Mouse (Mus musculus) midbrain, embryonic 10.5 days (tissue): ENCODE measurements around the gene Ddx23. TPM values are rescaled to one million over a fixed set of nuclear protein-coding genes. Genes with fewer than 3 reads are reported as not detected.

Experiments used
- DNase-seq: peaks from one replicate; pipeline ENCODE4 v3.0.0-alpha.2; 2017; ENCODE audit warnings: low spot score
- H3K27ac ChIP-seq: fragments of 300-500 bp; sonication (generic); replicated peaks from 2 replicates; pipeline ENCODE4 v1.5.1; 2016; ENCODE audit warnings: mild to moderate bottlenecking
- H3K27me3 ChIP-seq: fragments of 300-500 bp; sonication (generic); 2 replicates; pipeline ENCODE4 v1.6.1; 2016; ENCODE audit warnings: low read depth, mild to moderate bottlenecking; ENCODE audit not compliant: poor library complexity, severe bottlenecking
- H3K36me3 ChIP-seq: fragments of 300-500 bp; sonication (generic); 2 replicates; pipeline ENCODE4 v1.6.1; 2016; ENCODE audit warnings: mild to moderate bottlenecking, moderate library complexity
- H3K4me1 ChIP-seq: fragments of 300-500 bp; sonication (generic); 2 replicates; pipeline ENCODE4 v1.6.1; 2016
- H3K4me3 ChIP-seq: fragments of 300-500 bp; sonication (generic); 2 replicates; pipeline ENCODE4 v1.5.1; 2016; ENCODE audit warnings: mild to moderate bottlenecking, moderate library complexity
- H3K9me3 ChIP-seq: fragments of 300-500 bp; sonication (generic); replicated peaks from 2 replicates; pipeline ENCODE4 v1.6.1; 2016; ENCODE audit warnings: mild to moderate bottlenecking
- WGBS: fragments of 180-500 bp; shearing (Covaris S2); methylation state at CpG from one replicate; pipeline ENCODE4 v1.1.7; 2016; 5-methylcytosine and 5-hydroxymethylcytosine counted together
- polyA plus RNA-seq: library from polyadenylated mRNA; unstranded; fragments of >200 nt; fragmentation: Nextera tagmentation; extraction: Ambion mirVana; gene quantifications from 2 replicates; pipeline ENCODE4 v1.2.1, GENCODE M21; 2016

Ddx23 gene
- polyA plus RNA-seq, 1 experiment from 2014 or later: 27.2 TPM

- Histone ChIP-seq H3K9me3 (no peaks in the 10 kb centered on the region), H3K27me3 (peaks cover 6% of the 10 kb centered on the region), H3K36me3 (no peaks in the 10 kb centered on the region), H3K4me1 (peaks cover 11% of the 10 kb centered on the region), H3K4me3 (no peak overlapping the region), H3K27ac (no peak overlapping the region)
- DNase-seq: no peak
- WGBS: 83% methylated on average over 1 of the region's 1 CpGs
Observed at GRCm38 (mm10) chr15:98683746-98684145, 21.1 kb upstream of the Ddx23 start.

- WGBS: 83% methylated on average over 10 of the region's 10 CpGs
- Histone ChIP-seq H3K27ac (no peak overlapping the region), H3K36me3 (no peaks in the 10 kb centered on the region), H3K4me3 (no peak overlapping the region), H3K4me1 (peaks cover 7% of the 10 kb centered on the region), H3K9me3 (no peaks in the 10 kb centered on the region), H3K27me3 (peaks cover 11% of the 10 kb centered on the region)
- DNase-seq: no peak
Observed at GRCm38 (mm10) chr15:98683177-98683576, 20.5 kb upstream of the Ddx23 start.

GRCm38 (mm10) chr15:98681633-98682032, 18.9 kb upstream of the Ddx23 start:
- WGBS: 90% methylated on average over 7 of the region's 7 CpGs
- no peak overlapping the region for H3K4me3 ChIP-seq
- no peak for DNase-seq
- H3K27ac ChIP-seq: no peak overlapping the region
- no peaks in the 10 kb centered on the region for H3K9me3 ChIP-seq
- no peaks in the 10 kb centered on the region for H3K36me3 ChIP-seq
- H3K27me3 ChIP-seq: peaks cover 22% of the 10 kb centered on the region
- peaks cover 17% of the 10 kb centered on the region for H3K4me1 ChIP-seq

- Histone ChIP-seq H3K4me1 (peaks cover 27% of the 10 kb centered on the region), H3K27me3 (peaks cover 31% of the 10 kb centered on the region), H3K9me3 (no peaks in the 10 kb centered on the region), H3K4me3 (no peak overlapping the region), H3K27ac (no peak overlapping the region), H3K36me3 (no peaks in the 10 kb centered on the region)
- no peak for DNase-seq
- 93% methylated on average over 8 of the region's 8 CpGs for WGBS
Observed at GRCm38 (mm10) chr15:98680660-98681059, 18.0 kb upstream of the Ddx23 start.

- WGBS: 70% methylated on average over 7 of the region's 7 CpGs
- peak overlapping the region; percentile 72 for H3K4me3 ChIP-seq
- DNase-seq: no peak
- H3K9me3 ChIP-seq: no peaks in the 10 kb centered on the region
- H3K27me3 ChIP-seq: peaks cover 53% of the 10 kb centered on the region
- H3K36me3 ChIP-seq: peaks cover 8% of the 10 kb centered on the region
- peaks cover 48% of the 10 kb centered on the region for H3K4me1 ChIP-seq
- H3K27ac ChIP-seq: peak overlapping the region; percentile 78
Observed at GRCm38 (mm10) chr15:98677977-98678376, 15.3 kb upstream of the Ddx23 start.

- Histone ChIP-seq H3K36me3 (peaks cover 16% of the 10 kb centered on the region), H3K27me3 (peaks cover 53% of the 10 kb centered on the region), H3K4me1 (peaks cover 48% of the 10 kb centered on the region), H3K4me3 (peak within 1 kb of the TSS; percentile 72), H3K9me3 (no peaks in the 10 kb centered on the region), H3K27ac (peak within 1 kb of the TSS; percentile 78)
- under 1% methylated on average over 37 of the region's 37 CpGs for WGBS
- DNase-seq: peak; percentile 88
Observed at GRCm38 (mm10) chr15:98676940-98677728, 14.4 kb upstream of the Ddx23 start, which contains the start of gene Rnd1. Rnd1 (minus strand) TSS chr15:98677461.

- peak overlapping the region; percentile 72 for H3K4me3 ChIP-seq
- peaks cover 53% of the 10 kb centered on the region for H3K27me3 ChIP-seq
- H3K4me1 ChIP-seq: peaks cover 48% of the 10 kb centered on the region
- no peak for DNase-seq
- H3K9me3 ChIP-seq: no peaks in the 10 kb centered on the region
- H3K36me3 ChIP-seq: peaks cover 19% of the 10 kb centered on the region
- 3% methylated on average over 9 of the region's 9 CpGs for WGBS
- peak overlapping the region; percentile 78 for H3K27ac ChIP-seq
Observed at GRCm38 (mm10) chr15:98676471-98676870, 13.8 kb upstream of the Ddx23 start.

GRCm38 (mm10) chr15:98675634-98676250, 13.0 kb upstream of the Ddx23 start:
- DNase-seq: no peak
- peak overlapping the region; percentile 72 for H3K4me3 ChIP-seq
- WGBS: 7% methylated on average over 14 of the region's 14 CpGs
- no peaks in the 10 kb centered on the region for H3K9me3 ChIP-seq
- peak overlapping the region; percentile 78 for H3K27ac ChIP-seq
- H3K4me1 ChIP-seq: peaks cover 48% of the 10 kb centered on the region
- peaks cover 53% of the 10 kb centered on the region for H3K27me3 ChIP-seq
- H3K36me3 ChIP-seq: peaks cover 24% of the 10 kb centered on the region

- Histone ChIP-seq H3K27ac (peak overlapping the region; percentile 78), H3K36me3 (peaks cover 31% of the 10 kb centered on the region), H3K9me3 (no peaks in the 10 kb centered on the region), H3K4me3 (peak overlapping the region; percentile 72), H3K27me3 (peaks cover 53% of the 10 kb centered on the region), H3K4me1 (peaks cover 48% of the 10 kb centered on the region)
- no peak for DNase-seq
- 29% methylated on average over 11 of the region's 11 CpGs for WGBS
Observed at GRCm38 (mm10) chr15:98674994-98675545, 12.4 kb upstream of the Ddx23 start.

- peaks cover 53% of the 10 kb centered on the region for H3K27me3 ChIP-seq
- H3K27ac ChIP-seq: peak overlapping the region; percentile 78
- DNase-seq: peak; percentile 60
- 32% methylated on average over 7 of the region's 7 CpGs for WGBS
- H3K9me3 ChIP-seq: no peaks in the 10 kb centered on the region
- H3K36me3 ChIP-seq: peaks cover 36% of the 10 kb centered on the region
- H3K4me1 ChIP-seq: peaks cover 48% of the 10 kb centered on the region
- peak overlapping the region; percentile 72 for H3K4me3 ChIP-seq
Observed at GRCm38 (mm10) chr15:98674284-98674993, 11.7 kb upstream of the Ddx23 start.

- peak overlapping the region; percentile 78 for H3K27ac ChIP-seq
- peak overlapping the region; percentile 72; the same call in 1 of the 2 replicates for H3K4me3 ChIP-seq
- H3K27me3 ChIP-seq: peaks cover 47% of the 10 kb centered on the region
- DNase-seq: no peak
- H3K4me1 ChIP-seq: peaks cover 48% of the 10 kb centered on the region
- H3K36me3 ChIP-seq: peaks cover 43% of the 10 kb centered on the region
- WGBS: 74% methylated on average over 7 of the region's 7 CpGs
- H3K9me3 ChIP-seq: no peaks in the 10 kb centered on the region
Observed at GRCm38 (mm10) chr15:98673732-98674131, 11.0 kb upstream of the Ddx23 start.

- 85% methylated on average over 4 of the region's 4 CpGs for WGBS
- peaks cover 43% of the 10 kb centered on the region for H3K36me3 ChIP-seq
- H3K27me3 ChIP-seq: peaks cover 36% of the 10 kb centered on the region
- H3K4me1 ChIP-seq: peaks cover 41% of the 10 kb centered on the region
- no peak for DNase-seq
- 0 out of 2 replicates have a peak overlapping the region, but pooled peaks have one; percentile 46 for H3K27ac ChIP-seq
- H3K4me3 ChIP-seq: no peak overlapping the region
- H3K9me3 ChIP-seq: no peaks in the 10 kb centered on the region
Observed at GRCm38 (mm10) chr15:98672592-98672991, 9.9 kb upstream of the Ddx23 start.
